Mouse (Mus musculus) C2C12 (cell line): ENCODE results near the gene Plin2.

Source experiments
- CTCF ChIP-seq: IDR thresholded peaks from one replicate; pipeline ENCODE4 v1.5.1; 2011; ENCODE audit not compliant: control insufficient read depth, insufficient read depth, insufficient read length
- FOSL1 ChIP-seq: IDR thresholded peaks from one replicate; pipeline ENCODE4 v1.8.0; 2011; ENCODE audit warnings: mild to moderate bottlenecking, low read length; ENCODE audit not compliant: poor library complexity, insufficient read depth, severe bottlenecking
- MAX ChIP-seq: IDR thresholded peaks from one replicate; pipeline ENCODE4 v1.6.1; 2011; ENCODE audit warnings: mild to moderate bottlenecking, control low read depth
- MYOG ChIP-seq: IDR thresholded peaks from one replicate; pipeline ENCODE4 v1.6.1; 2011; ENCODE audit not compliant: control insufficient read depth, insufficient read length; ENCODE audit errors: extremely low read depth
- USF1 ChIP-seq: IDR thresholded peaks from one replicate; pipeline ENCODE4 v1.6.1; 2011; ENCODE audit warnings: low read depth, mild to moderate bottlenecking, control low read depth, moderate library complexity

GRCm38 (mm10) chr4:86715341-86715740 lies 45.5 kb upstream of the Plin2 start:
- TF ChIP-seq FOSL1, result no peak
- TF ChIP-seq CTCF, result no peak
- TF ChIP-seq USF1, result no peak
- no peak for TF ChIP-seq MAX
- no peak for TF ChIP-seq MYOG
